Mouse (Mus musculus) liver, postnatal 0 days (tissue): ENCODE measurements at regions not wholly inside any gene's neighbourhood (a gene's known extent, or its start where the extent isn't known, plus 50 kb on each side); places are given as distances from the start of the nearest gene placed in this dataset.

Experiments used
- CTCF ChIP-seq: sonication (generic); IDR thresholded peaks from 2 replicates; pipeline ENCODE4 v1.5.1; 2016; ENCODE audit warnings: antibody characterized with exemption, low read depth
- EP300 ChIP-seq: IDR thresholded peaks from 2 replicates; pipeline ENCODE4 v1.6.1; 2016; ENCODE audit warnings: antibody characterized with exemption, low read depth, mild to moderate bottlenecking

DNA sequence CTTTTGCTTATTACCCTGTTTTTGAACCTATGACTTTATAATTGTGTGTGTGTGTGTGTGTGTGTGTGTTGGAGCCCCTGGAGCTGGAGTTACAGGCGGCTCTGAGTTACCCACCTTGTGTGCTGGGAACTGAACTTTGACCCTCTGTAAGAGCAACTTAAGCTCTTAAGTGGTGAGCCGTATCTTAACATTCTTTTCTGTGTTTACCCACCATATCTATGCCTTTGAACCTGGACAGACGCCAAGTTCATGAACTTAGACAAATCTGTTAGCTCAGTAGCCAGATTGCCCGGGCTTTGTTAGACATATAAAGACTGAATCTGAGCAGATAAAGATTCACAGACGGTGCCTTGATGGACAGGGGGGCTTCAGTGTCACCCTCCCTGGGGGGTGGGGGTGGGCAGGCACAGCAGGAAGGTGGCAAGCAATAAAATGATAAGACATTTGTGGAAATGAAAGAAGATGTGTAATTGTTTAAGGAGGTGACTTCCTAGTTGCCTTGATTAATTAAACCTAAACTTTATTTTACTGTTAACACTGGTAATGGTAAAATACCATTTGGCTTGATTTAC is 58.1 kb upstream of the Rasl11b start:
- no peak for TF ChIP-seq CTCF
- no peak for TF ChIP-seq EP300
